18 mouse cellular contexts compared by ENCODE assay signal in the genomic region with DNA sequence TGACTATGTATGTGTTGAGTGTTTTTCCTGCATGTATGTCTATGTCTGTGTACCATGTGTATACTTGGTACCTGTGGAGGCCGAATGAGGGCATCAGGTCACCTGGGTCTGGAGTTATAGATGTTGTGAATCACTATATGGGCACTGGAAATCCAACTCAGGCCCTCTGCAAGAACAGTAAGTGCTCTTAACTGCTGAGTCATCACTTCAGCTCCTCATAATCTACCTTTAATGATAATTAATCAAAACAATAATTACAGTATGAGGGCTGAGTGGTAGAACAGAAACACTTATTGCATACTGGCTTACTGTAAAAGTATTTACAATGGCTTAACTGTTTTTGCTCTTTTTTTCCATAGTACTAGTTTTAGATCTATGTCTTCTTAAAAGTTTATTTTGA.
A peak's percentile ranks its signal among the peaks of the same experiment; 100 is the strongest.
DNase-seq lines count a peak whose midpoint lies in the region; TF ChIP-seq lines count a peak whose summit lies in the region.
"Had no signal": no experiment of that assay in that cellular context is flagged by ENCODE, and none has a peak within 500 bp of the region (broad histone marks: within the 10 kb centered on the region; RNA-seq: fewer than 3 reads in every experiment).

No protein-coding gene starts in this region.

- in situ Hi-C loops in CH12.LX (cut with MboI; ENCODE audit: low pct_ligation_motif_present, low pct_unique_long_range_greater_than_20kb, low sequenced_read_pairs): no loop called here
- in situ Hi-C loops in ES-E14 (cut with MboI; ENCODE audit: low sequenced_read_pairs in 2 of 2, unreplicated experiment in 2 of 2): no loop called here

- TF ChIP-seq RAD21 in CH12.LX (IDR thresholded peaks at IDR 0.05; ENCODE audit: low read depth, low read length): no peak

- H3K4me2 ChIP-seq in CH12.LX (ENCODE audit: insufficient read depth, low read depth, poor library complexity, severe bottlenecking): no peak overlapping the region

- H3K9ac ChIP-seq in CH12.LX (ENCODE audit: insufficient read depth, low read depth): no peak overlapping the region
- no peak overlapping the region for H3K9ac ChIP-seq in ES-E14 (ENCODE audit: insufficient read depth, low read depth, low read length, poor library complexity, severe bottlenecking)

- H3K27ac ChIP-seq in CH12.LX (ENCODE audit: insufficient read depth, low read depth) (no peak overlapping the region), ES-E14 (ENCODE audit: insufficient read depth, low read depth, low read length, poor library complexity, severe bottlenecking) (no peak overlapping the region)

- H3K27me3 ChIP-seq in CH12.LX (replicated peaks): no peaks in the 10 kb centered on the region
- H3K27me3 ChIP-seq: Patski had no signal

- dilution Hi-C loops in CH12.LX (cut with MboI; ENCODE audit: extremely low pct_ligation_motif_present, extremely low pct_unique_long_range_greater_than_20kb, low sequenced_read_pairs): no loop called here

- H3K9me3 ChIP-seq in CH12.LX (replicated peaks; ENCODE audit: low read length) (no peaks in the 10 kb centered on the region), ES-E14 (ENCODE audit: control insufficient read depth, insufficient read depth, low read depth, low read length) (no peaks in the 10 kb centered on the region)
- H3K9me3 ChIP-seq: G1E had no signal

- no peak for DNase-seq in CH12.LX (ENCODE audit: extremely low read depth)
- DNase-seq in ES-E14 (ENCODE audit: low read depth, low spot score): no peak
- DNase-seq in thymus, postnatal 10 days (ENCODE audit: low spot score in 2 of 2): no peak
- DNase-seq in heart, adult 11 months: no peak
- DNase-seq: adrenal gland, adult 2 months; adrenal gland, adult 8-10 months; adrenal gland, postnatal 10 days; adrenal gland, postnatal 14 days; adrenal gland, postnatal 25 days; adrenal gland, postnatal 36 days; B cell, adult 2 months; cerebellum, adult 11 months; cerebellum, adult 11-12 months; cerebellum, adult 18-20 months; cerebellum, adult 2 months; cerebellum, adult 8-10 months had no signal

- H3K36me3 ChIP-seq in CH12.LX (replicated peaks in 1 of 2; ENCODE audit: control insufficient read depth in 1 of 2, insufficient read depth in 1 of 2, low read length in 1 of 2): no peaks in the 10 kb centered on the region
- no peaks in the 10 kb centered on the region for H3K36me3 ChIP-seq in ES-E14 (ENCODE audit: control insufficient read depth, insufficient read depth, low read length, poor library complexity, severe bottlenecking)
- H3K36me3 ChIP-seq: G1E had no signal

- no peak for TF ChIP-seq CTCF in CH12.LX (conservative IDR thresholded peaks at IDR 0.05 in 1 of 2, IDR thresholded peaks at IDR 0.05 in 1 of 2; ENCODE audit: low read depth in 2 of 2, low read length in 2 of 2)

- TF ChIP-seq POLR2A in CH12.LX (IDR thresholded peaks at IDR 0.05; ENCODE audit: low read depth, low read length): no peak

- TF ChIP-seq EP300 in CH12.LX (IDR thresholded peaks at IDR 0.05; ENCODE audit: low read length): no peak

- H3K4me1 ChIP-seq in CH12.LX (ENCODE audit: control insufficient read depth in 1 of 2, insufficient read depth in 2 of 2) (peaks cover 0 to 3% of the 10 kb centered on the region in 2 experiments; a peak in 1 of 4 replicates), ES-E14 (ENCODE audit: control insufficient read depth in 2 of 2, insufficient read depth in 2 of 2, low read length in 2 of 2, poor library complexity in 1 of 2) (no peaks in the 10 kb centered on the region)

- H3K4me3 ChIP-seq in CH12.LX (replicated peaks in 1 of 3; ENCODE audit: low read depth in 2 of 3, low read length in 2 of 3, poor library complexity in 1 of 3): no peak overlapping the region
- H3K4me3 ChIP-seq in ES-E14 (ENCODE audit: insufficient read depth in 1 of 2, low read depth in 1 of 2, low read length in 2 of 2, poor library complexity in 1 of 2, severe bottlenecking in 1 of 2): no peak overlapping the region

- no peaks in the 10 kb centered on the region for H3K79me2 ChIP-seq in CH12.LX (replicated peaks; ENCODE audit: control insufficient read depth, extremely low read depth, insufficient read depth, poor library complexity, severe bottlenecking)

TF ChIP-seq in CH12.LX, 34 proteins besides CTCF, POLR2A, EP300 and RAD21:
- TF ChIP-seq USF1 (IDR thresholded peaks at IDR 0.05; ENCODE audit: low read depth, low read length) (no peak), MAFK (IDR thresholded peaks at IDR 0.05; ENCODE audit: insufficient replicate concordance, low read length) (peak; percentile 81)

TF ChIP-seq in ES-E14, 5 proteins besides CTCF, POLR2A, EP300 and RAD21:
- TF ChIP-seq MAFK (IDR thresholded peaks at IDR 0.05; ENCODE audit: insufficient read depth, low read depth, low read length) (peak; percentile 88), ZNF384 (IDR thresholded peaks at IDR 0.05; ENCODE audit: low read depth, low read length) (no peak)
